Mouse (Mus musculus) left cerebral cortex, adult 8-10 months (tissue): ENCODE measurements around the gene Lrba. TPM values are rescaled to one million over a fixed set of nuclear protein-coding genes. Genes with fewer than 3 reads are reported as not detected.

Experiments used
- DNase-seq, 2 experiments: peaks; one replicate each; pipeline ENCODE4 v3.0.0; 2022; ENCODE audit warnings: low spot score in 2 of 2
- total RNA-seq, 4 experiments: library from RNA; stranded (reverse); gene quantifications; 2 replicates each; pipeline ENCODE4 v1.2.4; 2022

Gene Lrba
- total RNA-seq, 4 experiments from 2014 or later: 29.9 to 39.7 (median 34.5) TPM

- no peak for DNase-seq
These were observed 443.7 kb downstream of the Lrba start for GRCm38 (mm10) chr3:86668146-86668545.

- no peak for DNase-seq
These were observed 453.2 kb downstream of the Lrba start for GRCm38 (mm10) chr3:86677573-86678155.

- DNase-seq: no peak
These were observed 463.2 kb downstream of the Lrba start for GRCm38 (mm10) chr3:86687571-86688209.

GRCm38 (mm10) chr3:86688438-86688837, 464.0 kb downstream of the Lrba start:
- no peak for DNase-seq

- no peak for DNase-seq
These were observed 464.8 kb downstream of the Lrba start for GRCm38 (mm10) chr3:86689305-86689704.

- no peak for DNase-seq
These were observed 468.3 kb downstream of the Lrba start for GRCm38 (mm10) chr3:86692779-86693178.

GRCm38 (mm10) chr3:86693553-86693952, 469.1 kb downstream of the Lrba start:
- DNase-seq: no peak

GRCm38 (mm10) chr3:86698947-86699346, 474.5 kb downstream of the Lrba start:
- no peak for DNase-seq

GRCm38 (mm10) chr3:86701163-86701563, 476.7 kb downstream of the Lrba start:
- no peak for DNase-seq

- no peak for DNase-seq
These were observed 485.0 kb downstream of the Lrba start for GRCm38 (mm10) chr3:86709472-86709871.

- DNase-seq: no peak
These were observed 487.1 kb downstream of the Lrba start for GRCm38 (mm10) chr3:86711530-86711929.

GRCm38 (mm10) chr3:86712758-86713157, 488.3 kb downstream of the Lrba start:
- no peak for DNase-seq

- no peak for DNase-seq
These were observed 490.0 kb downstream of the Lrba start for GRCm38 (mm10) chr3:86714446-86714845.

- no peak for DNase-seq
These were observed 499.2 kb downstream of the Lrba start for GRCm38 (mm10) chr3:86723415-86724298.

GRCm38 (mm10) chr3:86725113-86725512, 500.6 kb downstream of the Lrba start:
- DNase-seq: no peak

GRCm38 (mm10) chr3:86738831-86739230, 514.4 kb downstream of the Lrba start:
- no peak for DNase-seq

GRCm38 (mm10) chr3:86739745-86740144, 515.3 kb downstream of the Lrba start:
- no peak for DNase-seq

- DNase-seq: no peak
These were observed 520.9 kb downstream of the Lrba start for GRCm38 (mm10) chr3:86745348-86745747.

GRCm38 (mm10) chr3:86745769-86746512, 521.5 kb downstream of the Lrba start:
- DNase-seq: no peak

- DNase-seq: no peak
These were observed 526.2 kb downstream of the Lrba start for GRCm38 (mm10) chr3:86750652-86751051.

- DNase-seq: no peak
These were observed 529.7 kb downstream of the Lrba start for GRCm38 (mm10) chr3:86754178-86754577.
